Mouse (Mus musculus) cerebellum, postnatal 4 days (tissue): ENCODE results near the gene Sds.

Experiments
- DNase-seq, 2 experiments: peaks; one replicate each; pipeline ENCODE4 v3.0.0; 2022; ENCODE audit warnings: low spot score in 2 of 2, mixed read lengths in 1 of 2

Gene Sds

DNA sequence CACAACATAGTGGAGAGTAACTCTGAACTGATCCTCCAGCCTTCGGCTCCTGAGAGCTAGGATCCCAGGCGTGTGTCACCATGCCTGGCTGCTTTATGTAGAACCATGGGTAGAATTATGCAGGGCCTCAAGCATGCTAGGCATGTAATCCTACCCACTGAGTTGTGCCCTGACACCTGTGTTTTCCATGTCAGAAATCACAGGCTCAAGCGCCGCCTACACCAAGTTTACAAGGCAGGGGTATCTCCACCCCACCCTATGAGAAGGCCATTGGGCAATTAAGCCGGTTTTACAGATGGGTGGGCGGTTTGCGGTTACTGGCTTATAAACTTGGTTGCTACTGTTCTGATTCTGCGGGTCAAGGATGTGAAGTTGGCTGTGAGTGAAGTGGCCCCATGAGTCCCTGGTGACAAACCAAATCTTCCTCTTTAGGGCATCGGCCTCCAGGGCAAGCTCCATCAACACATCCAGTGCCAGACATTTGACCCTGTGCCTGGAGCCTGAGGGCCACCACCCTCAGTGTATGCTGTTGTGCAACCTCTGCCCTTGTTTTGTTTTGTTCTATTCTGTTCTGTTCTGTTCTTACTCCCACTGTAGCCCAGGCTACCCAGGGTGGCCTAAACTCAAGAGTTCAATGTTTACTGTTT lies 37.8 kb downstream of the Sds start:
- no peak for DNase-seq

DNA sequence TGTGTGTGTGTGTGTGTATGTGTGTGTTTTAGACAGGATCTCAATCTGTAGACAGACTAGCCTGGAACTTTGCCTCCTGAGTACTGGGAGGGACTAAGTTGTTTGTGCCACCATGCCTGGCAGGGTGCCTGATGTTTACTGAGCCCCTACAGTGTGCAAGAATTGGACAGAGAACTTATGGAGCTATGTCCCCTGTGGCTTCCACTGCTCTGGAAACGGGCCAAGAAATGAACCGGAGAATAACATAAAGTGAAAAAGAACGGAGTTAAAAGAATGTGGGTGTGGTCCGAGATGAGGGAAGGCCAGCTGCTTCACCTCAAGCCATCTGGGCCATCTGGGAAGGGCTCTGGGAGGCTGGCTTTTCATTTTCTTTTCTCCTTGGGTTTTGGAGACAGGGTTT lies 38.4 kb downstream of the Sds start:
- DNase-seq, result no peak

DNA sequence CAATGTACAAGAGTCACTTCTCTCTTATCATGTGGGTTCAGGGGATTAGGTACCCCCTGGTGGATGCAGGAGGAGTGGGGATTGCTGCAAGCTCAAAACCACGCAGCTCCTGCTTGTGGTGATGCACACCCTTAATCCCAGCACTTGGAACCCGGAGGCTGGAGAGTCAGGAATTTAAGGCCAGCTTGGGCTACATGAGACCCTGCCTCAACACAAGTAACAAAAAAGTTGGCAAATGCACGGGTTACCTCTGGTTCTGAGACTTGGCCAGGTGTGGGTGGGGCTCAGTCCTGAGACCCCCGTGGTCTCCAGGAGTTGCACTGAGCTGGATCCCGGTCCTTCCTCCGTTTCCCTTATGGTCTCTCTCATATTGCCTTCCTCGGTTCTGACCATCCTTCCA lies 39.1 kb downstream of the Sds start:
- DNase-seq, result no peak

DNA sequence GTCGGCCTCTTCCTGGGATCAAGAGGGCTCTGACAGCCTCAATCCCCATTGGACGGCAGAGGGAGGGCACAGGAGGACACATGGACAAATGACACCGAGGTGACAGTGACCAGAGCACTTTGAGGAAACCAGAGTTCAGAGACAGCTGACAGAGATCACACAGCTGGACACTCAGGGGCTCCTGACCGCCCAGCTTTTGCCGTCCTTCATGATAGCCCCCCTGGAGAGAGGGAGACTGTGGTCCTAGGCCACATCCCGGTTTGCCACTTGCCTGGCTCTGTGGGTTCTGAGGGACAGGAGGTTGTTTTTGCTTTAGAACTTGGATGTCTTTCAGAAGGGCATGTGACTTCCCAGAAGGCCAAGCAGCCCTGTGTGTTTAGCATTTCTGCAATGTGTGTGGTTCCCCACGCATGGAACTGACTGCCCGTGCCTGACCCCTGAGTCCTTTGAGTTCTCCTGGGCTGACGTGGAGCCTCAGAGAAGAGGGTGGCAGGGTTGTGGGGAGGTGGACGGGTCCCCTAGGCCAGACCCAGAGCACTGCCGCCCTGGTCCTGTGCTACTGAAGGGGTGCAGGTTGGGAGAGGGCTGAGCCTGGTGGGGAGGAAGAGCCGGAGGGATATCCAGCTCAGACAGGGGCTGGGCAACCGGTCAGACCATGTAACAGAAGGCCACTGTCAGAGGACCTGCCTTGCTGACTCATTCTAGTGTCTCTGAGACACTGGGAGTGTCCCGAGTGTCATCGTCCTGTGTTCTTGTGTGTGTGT lies 40.1 kb downstream of the Sds start:
- no peak for DNase-seq

DNA sequence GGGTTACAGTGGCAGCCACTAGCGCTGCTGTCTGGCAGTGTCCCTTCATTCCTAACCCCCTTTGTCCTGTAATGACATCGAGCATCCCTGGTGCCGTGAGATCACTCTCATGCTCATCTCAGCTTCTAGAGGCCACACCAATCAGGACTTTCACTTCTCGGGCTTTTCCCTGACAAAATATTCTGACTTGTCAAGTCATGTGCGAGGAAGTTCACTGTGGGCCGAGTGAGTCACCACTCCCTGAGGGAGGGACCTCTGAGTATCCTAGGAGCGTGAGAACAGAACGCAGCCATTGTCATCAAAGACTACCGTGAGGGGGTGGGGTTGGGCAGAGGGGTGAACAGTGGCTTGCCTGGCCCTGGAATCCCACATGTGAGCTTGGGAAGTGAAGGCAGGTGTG lies 41.2 kb downstream of the Sds start:
- DNase-seq, result no peak

DNA sequence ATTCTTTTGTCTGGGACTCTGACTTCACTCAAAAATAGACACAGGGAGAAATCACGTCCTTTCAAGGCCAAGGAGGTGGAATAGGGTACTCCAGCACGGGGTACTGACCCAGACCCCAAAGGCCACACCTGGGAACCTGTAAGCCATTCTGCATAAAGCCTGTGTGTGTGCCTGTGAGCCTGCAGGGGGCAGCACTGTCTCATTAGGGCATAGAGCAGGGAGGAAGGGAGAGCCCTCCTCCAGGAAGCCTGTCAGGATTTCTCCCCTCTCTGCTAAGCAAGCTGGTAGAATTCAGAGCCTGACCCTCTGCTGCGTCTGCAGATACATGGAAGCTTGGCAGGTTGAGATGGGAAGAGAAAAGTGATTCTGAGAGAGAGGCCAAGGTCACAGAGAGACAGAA lies 46.3 kb downstream of the Sds start:
- no peak for DNase-seq

DNA sequence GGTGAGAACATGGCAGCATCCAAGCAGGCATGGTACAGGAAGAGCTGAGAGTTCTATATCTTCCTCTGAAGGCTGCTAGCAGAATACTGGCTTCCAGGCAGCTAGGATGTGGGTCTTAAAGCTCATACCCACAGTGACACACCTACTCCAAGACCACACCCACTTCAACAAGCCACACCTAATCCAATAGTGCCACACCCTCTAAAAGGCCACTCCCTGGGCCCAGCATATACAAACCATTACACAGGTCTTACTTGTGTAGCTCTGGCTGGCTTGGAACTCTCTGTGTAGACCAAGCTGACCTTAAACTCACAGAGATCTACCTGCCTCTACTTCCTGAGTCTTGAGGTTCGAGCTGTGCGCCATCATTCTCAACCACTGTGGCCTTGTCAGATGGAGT lies 48.4 kb downstream of the Sds start:
- DNase-seq, result no peak

DNA sequence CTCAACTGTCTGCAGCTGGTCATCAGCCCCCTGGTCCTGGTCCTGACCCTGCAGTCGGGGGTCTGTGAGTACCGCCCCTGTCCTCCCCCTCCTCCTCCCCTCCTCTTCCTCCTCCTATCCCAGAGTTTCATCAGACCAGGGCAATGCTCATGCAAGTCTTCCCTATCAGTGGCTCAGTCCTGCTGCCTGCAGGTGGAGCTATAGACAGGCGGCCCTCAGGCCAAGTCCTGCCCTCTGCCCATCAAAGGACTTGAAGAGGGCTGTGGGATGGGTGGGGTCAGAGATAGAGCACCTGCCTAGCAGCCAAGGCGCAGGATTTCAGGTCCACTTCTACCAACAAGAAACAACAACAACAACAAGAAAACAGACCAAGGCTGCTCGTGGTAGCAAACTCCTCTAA lies 49.4 kb downstream of the Sds start:
- DNase-seq, result no peak

DNA sequence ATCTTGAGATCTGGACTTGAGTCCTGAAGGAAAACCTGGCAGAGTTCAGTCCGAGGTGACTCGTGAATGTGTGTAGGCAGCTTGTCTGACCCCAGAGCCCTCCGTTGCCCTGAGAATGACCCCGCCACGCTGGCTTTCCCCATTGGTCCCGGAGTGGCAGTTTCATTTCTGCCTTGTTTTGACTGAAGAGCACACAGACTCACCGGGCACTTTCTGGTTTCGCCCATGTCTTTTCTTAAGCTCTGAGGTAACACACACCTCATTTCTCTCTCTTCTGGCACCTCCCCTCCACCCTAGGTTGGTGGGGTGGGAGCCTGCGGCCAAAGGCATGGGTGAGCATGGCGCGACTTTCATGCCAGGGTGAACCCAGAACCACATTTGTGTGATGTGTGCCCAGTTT lies 50.0 kb downstream of the Sds start:
- DNase-seq, result no peak

DNA sequence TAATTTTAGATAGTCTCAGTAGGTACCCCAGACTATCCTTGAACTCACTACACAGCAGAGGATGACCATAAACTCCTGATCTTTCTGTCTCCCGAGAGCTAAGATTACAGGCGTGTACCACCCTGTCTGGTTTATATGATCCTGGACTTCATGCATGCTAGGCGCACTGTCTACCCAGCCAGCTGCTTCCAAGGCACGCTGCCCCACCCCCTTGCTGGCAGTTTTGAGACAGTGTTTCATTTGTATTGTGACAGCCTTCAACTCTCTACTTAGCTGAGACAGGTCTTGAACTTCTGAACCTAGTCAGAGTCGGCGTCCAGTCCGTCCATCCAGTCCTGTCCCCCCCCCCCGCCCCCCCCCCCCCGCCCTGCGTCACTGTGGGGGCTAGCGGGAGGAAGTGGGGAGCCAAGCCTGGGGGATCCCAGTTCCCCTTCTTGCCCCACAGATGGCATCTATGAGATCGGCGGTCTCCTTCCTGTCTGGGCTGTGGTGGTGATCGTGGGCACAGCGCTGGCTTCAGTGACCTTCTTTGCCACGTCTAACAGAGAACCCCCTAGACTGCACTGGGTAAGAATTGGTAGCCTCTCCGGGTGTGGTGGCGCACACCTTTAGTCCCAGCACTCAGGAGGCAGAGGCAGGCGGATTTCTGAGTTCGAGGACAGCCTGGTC lies 51.1 kb downstream of the Sds start:
- no peak for DNase-seq

DNA sequence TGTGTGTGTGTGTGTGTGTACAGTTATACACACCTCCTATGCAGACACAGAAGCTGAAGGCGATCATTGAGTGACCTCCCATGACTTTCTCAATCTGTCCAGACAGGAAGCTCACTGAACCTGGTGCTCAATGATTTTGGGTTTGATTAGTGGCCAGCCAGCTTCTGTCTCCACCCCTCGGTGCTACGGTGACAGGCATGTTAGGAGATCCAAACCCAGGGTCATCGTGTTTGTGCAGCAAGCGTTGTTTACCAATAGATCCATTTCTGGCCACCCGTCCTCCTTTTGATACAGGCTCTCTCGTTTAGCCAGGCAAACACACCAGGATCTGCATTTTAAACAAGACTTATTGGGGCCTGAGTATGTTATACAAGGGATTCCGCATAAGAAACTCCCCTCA lies 55.3 kb downstream of the Sds start:
- no peak for DNase-seq
